Mouse (Mus musculus) MEL (cell line): ENCODE measurements at regions not wholly inside any gene's neighbourhood (a gene's known extent, or its start where the extent isn't known, plus 50 kb on each side); places are given as distances from the start of the nearest gene placed in this dataset.

Experiments
- DNase-seq: peaks from one replicate; pipeline ENCODE4 v3.0.0; 2011; ENCODE audit warnings: low read depth, low spot score
- H3K27ac ChIP-seq: 2 replicates; pipeline ENCODE4 v1.5.1; 2012; ENCODE audit warnings: low read depth, mild to moderate bottlenecking, control low read depth, low read length, moderate library complexity; ENCODE audit not compliant: control insufficient read depth
- H3K27me3 ChIP-seq, 2 experiments: fragments of 150-350 bp in 1 of 2; sonication (generic) in 1 of 2; 2 replicates each; pipeline ENCODE4 v1.6.1; 2012; ENCODE audit warnings: low read length in 2 of 2, mild to moderate bottlenecking in 2 of 2, improper control_type of control experiment in 1 of 2, moderate library complexity in 1 of 2; ENCODE audit not compliant: insufficient read depth in 2 of 2, control insufficient read depth in 1 of 2
- H3K36me3 ChIP-seq, 2 experiments: 2 replicates each; pipeline ENCODE4 v1.6.1; 2012 to 2014; ENCODE audit warnings: low read length in 2 of 2, improper control_type of control experiment in 1 of 2, inconsistent platforms in 1 of 2, mild to moderate bottlenecking in 1 of 2; ENCODE audit not compliant: insufficient read depth in 2 of 2, control insufficient read depth in 1 of 2
- H3K4me1 ChIP-seq, 2 experiments: fragments of 150-350 bp in 1 of 2; sonication (generic) in 1 of 2; 2 replicates each; pipeline ENCODE4 v1.6.1; 2012; ENCODE audit warnings: low read length in 2 of 2, improper control_type of control experiment in 1 of 2, mild to moderate bottlenecking in 1 of 2; ENCODE audit not compliant: insufficient read depth in 2 of 2, control insufficient read depth in 1 of 2
- H3K4me3 ChIP-seq, 2 experiments: fragments of 150-350 bp in 1 of 2; sonication (generic) in 1 of 2; 2 replicates each; pipeline ENCODE4 v1.5.1; 2012; ENCODE audit warnings: low read depth in 2 of 2, low read length in 2 of 2, mild to moderate bottlenecking in 2 of 2, moderate library complexity in 2 of 2, control low read depth in 1 of 2, improper control_type of control experiment in 1 of 2; ENCODE audit not compliant: control insufficient read depth in 1 of 2, insufficient read depth in 1 of 2
- H3K79me2 ChIP-seq: 2 replicates; pipeline ENCODE4 v1.6.1; 2012; ENCODE audit warnings: mild to moderate bottlenecking, low read length, moderate library complexity; ENCODE audit not compliant: control insufficient read depth, poor library complexity, insufficient read depth
- H3K9ac ChIP-seq: 2 replicates; pipeline ENCODE4 v1.6.1; 2012; ENCODE audit warnings: low read depth, mild to moderate bottlenecking, control low read depth, low read length, moderate library complexity; ENCODE audit not compliant: control insufficient read depth, poor library complexity, severe bottlenecking
- H3K9me3 ChIP-seq: fragments of 150-350 bp; sonication (generic); replicated peaks from 2 replicates; pipeline ENCODE4 v1.6.1; 2012; ENCODE audit warnings: mild to moderate bottlenecking, low read length, improper control_type of control experiment, moderate library complexity; ENCODE audit not compliant: insufficient read depth
- CHD1 ChIP-seq: IDR thresholded peaks from 2 replicates; pipeline ENCODE4 v1.6.1; 2012; ENCODE audit warnings: low read depth, mild to moderate bottlenecking, inconsistent platforms, low read length, improper control_type of control experiment
- CHD2 ChIP-seq: IDR thresholded peaks from 2 replicates; pipeline ENCODE4 v1.6.1; 2011; ENCODE audit warnings: low read length, improper control_type of control experiment
- CTCF ChIP-seq, 3 experiments: IDR thresholded peaks in 2 of 3; conservative IDR thresholded peaks in 1 of 3; 2 replicates each; pipeline ENCODE4 v1.5.1; 2011 to 2012; ENCODE audit warnings: low read length in 3 of 3, low read depth in 2 of 3, mild to moderate bottlenecking in 2 of 3, improper control_type of control experiment in 1 of 3, inconsistent platforms in 1 of 3, mixed read lengths in 1 of 3, moderate library complexity in 1 of 3; ENCODE audit not compliant: control insufficient read depth in 1 of 3, insufficient read depth in 1 of 3, poor library complexity in 1 of 3, severe bottlenecking in 1 of 3
- E2F4 ChIP-seq: IDR thresholded peaks from 2 replicates; pipeline ENCODE4 v1.6.1; 2011; ENCODE audit warnings: low read depth, low read length, improper control_type of control experiment, borderline replicate concordance
- ELF1 ChIP-seq: IDR thresholded peaks from 2 replicates; pipeline ENCODE4 v1.6.1; 2014; ENCODE audit warnings: low read depth, mild to moderate bottlenecking, inconsistent platforms, low read length, improper control_type of control experiment, moderate library complexity
- EP300 ChIP-seq, 2 experiments: IDR thresholded peaks; 2 replicates each; pipeline ENCODE4 v1.6.1; 2011; ENCODE audit warnings: improper control_type of control experiment in 2 of 2, low read length in 2 of 2, low read depth in 1 of 2, mild to moderate bottlenecking in 1 of 2
- GATA1 ChIP-seq: IDR thresholded peaks from 2 replicates; pipeline ENCODE4 v1.6.1; 2011; ENCODE audit warnings: low read depth, low read length, improper control_type of control experiment
- HCFC1 ChIP-seq: IDR thresholded peaks from 2 replicates; pipeline ENCODE4 v1.6.1; 2012; ENCODE audit warnings: low read depth, mild to moderate bottlenecking, inconsistent platforms, low read length, improper control_type of control experiment, moderate library complexity
- JUND ChIP-seq: IDR thresholded peaks from 2 replicates; pipeline ENCODE4 v1.6.1; 2011; ENCODE audit warnings: low read depth, mild to moderate bottlenecking, improper control_type of control experiment, low read length
- KAT2A ChIP-seq: conservative IDR thresholded peaks from 2 replicates; pipeline ENCODE4 v1.6.1; 2012; ENCODE audit warnings: low read depth, low read length, improper control_type of control experiment, inconsistent platforms
- MAFK ChIP-seq: IDR thresholded peaks from 2 replicates; pipeline ENCODE4 v1.6.1; 2011; ENCODE audit warnings: low read depth, mild to moderate bottlenecking, low read length, improper control_type of control experiment, borderline replicate concordance
- MAX ChIP-seq: IDR thresholded peaks from 2 replicates; pipeline ENCODE4 v1.6.1; 2011; ENCODE audit warnings: low read length, improper control_type of control experiment
- MEF2A ChIP-seq: IDR thresholded peaks from 2 replicates; pipeline ENCODE4 v1.6.1; 2014; ENCODE audit warnings: low read depth, mild to moderate bottlenecking, inconsistent platforms, low read length, improper control_type of control experiment; ENCODE audit not compliant: poor library complexity, insufficient replicate concordance, severe bottlenecking; ENCODE audit errors: extremely low read depth
- MYB ChIP-seq: IDR thresholded peaks from 2 replicates; pipeline ENCODE4 v1.6.1; 2011; ENCODE audit warnings: mild to moderate bottlenecking, low read depth, low read length, improper control_type of control experiment
- NELFE ChIP-seq: IDR thresholded peaks from 2 replicates; pipeline ENCODE4 v1.6.1; 2011; ENCODE audit warnings: low read depth, low read length, improper control_type of control experiment
- POLR2AphosphoS2 ChIP-seq: IDR thresholded peaks from 2 replicates; pipeline ENCODE4 v1.6.1; 2011; ENCODE audit warnings: low read length, improper control_type of control experiment
- POLR2AphosphoS5 ChIP-seq: IDR thresholded peaks from 2 replicates; pipeline ENCODE4 v1.6.1; 2012; ENCODE audit warnings: low read depth, borderline replicate concordance, mild to moderate bottlenecking, inconsistent platforms, low read length, moderate library complexity, mixed read lengths
- RCOR1 ChIP-seq: IDR thresholded peaks from 2 replicates; pipeline ENCODE4 v1.6.1; 2012; ENCODE audit warnings: low read depth, mild to moderate bottlenecking, inconsistent platforms, low read length, improper control_type of control experiment
- SMC3 ChIP-seq: IDR thresholded peaks from 2 replicates; pipeline ENCODE4 v1.6.1; 2011; ENCODE audit warnings: low read depth, low read length, improper control_type of control experiment
- TAL1 ChIP-seq: IDR thresholded peaks from 2 replicates; pipeline ENCODE4 v1.6.1; 2012; ENCODE audit warnings: mild to moderate bottlenecking, inconsistent platforms, low read length, moderate library complexity, mixed read lengths
- TCF12 ChIP-seq: IDR thresholded peaks from 2 replicates; pipeline ENCODE4 v1.6.1; 2014; ENCODE audit warnings: low read depth, mild to moderate bottlenecking, inconsistent platforms, low read length, improper control_type of control experiment, moderate library complexity
- ZKSCAN1 ChIP-seq: IDR thresholded peaks from 2 replicates; pipeline ENCODE4 v1.6.1; 2012; ENCODE audit warnings: low read depth, mild to moderate bottlenecking, inconsistent platforms, low read length, improper control_type of control experiment, moderate library complexity

DNA sequence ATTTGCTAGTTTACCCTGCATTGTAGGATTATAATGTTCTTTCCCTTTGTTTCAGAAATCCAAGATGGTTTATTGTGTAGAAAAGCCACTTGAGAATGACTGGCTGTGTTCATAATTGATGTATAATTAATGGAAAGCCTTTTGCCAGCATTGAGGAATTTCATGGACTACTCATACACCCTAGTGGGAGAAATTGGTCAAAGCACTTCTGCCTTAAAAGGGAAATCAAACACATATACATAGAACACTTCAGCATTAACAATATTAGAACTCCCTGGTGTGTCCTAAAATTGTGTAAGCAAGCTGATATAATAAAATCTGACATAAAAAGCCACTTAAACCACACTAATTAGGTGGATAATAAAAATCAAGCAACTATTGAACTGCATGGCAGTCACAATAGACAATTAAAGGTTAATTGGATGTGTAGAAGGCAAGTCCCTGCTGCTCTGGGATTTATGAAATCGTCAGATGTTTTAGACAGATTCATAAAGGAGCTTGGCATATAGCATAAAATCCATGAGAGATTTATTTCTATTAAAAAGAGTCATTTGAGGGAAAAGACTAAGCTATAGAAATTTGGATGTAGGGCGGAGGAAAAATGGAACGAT, 607.0 kb upstream of the Dpp10 start:
- Histone ChIP-seq H3K9me3 (no peaks in the 10 kb centered on the region), H3K9ac (no peak overlapping the region)
- TF ChIP-seq ZKSCAN1: no peak
- TF ChIP-seq JUND: no peak
- no peak for TF ChIP-seq CTCF (IDR thresholded peaks at IDR 0.05 in 2 of 3, conservative IDR thresholded peaks at IDR 0.05 in 1 of 3; ENCODE audit: control insufficient read depth in 1 of 3, insufficient read depth in 1 of 3, low read depth in 2 of 3, low read length in 3 of 3, poor library complexity in 1 of 3, severe bottlenecking in 1 of 3)
- TF ChIP-seq CHD1: no peak
- no peak for TF ChIP-seq KAT2A
- TF ChIP-seq EP300 (IDR thresholded peaks at IDR 0.05; ENCODE audit: low read depth in 1 of 2, low read length in 2 of 2): no peak
- no peak for TF ChIP-seq CHD2
- no peak for TF ChIP-seq MYB
- no peak for TF ChIP-seq MAFK
- no peak for TF ChIP-seq NELFE
- no peak for TF ChIP-seq TCF12
- no peak for TF ChIP-seq MEF2A
- no peak for TF ChIP-seq POLR2AphosphoS2
- TF ChIP-seq E2F4: no peak
- TF ChIP-seq RCOR1: no peak
- no peak for TF ChIP-seq ELF1
- TF ChIP-seq, all 39 proteins: peak for 0
- DNase-seq: no peak
- H3K36me3 ChIP-seq: no peaks in the 10 kb centered on the region
- no peak overlapping the region for H3K4me3 ChIP-seq
- H3K4me1 ChIP-seq: no peaks in the 10 kb centered on the region
- H3K27me3 ChIP-seq: no peaks in the 10 kb centered on the region
- H3K79me2 ChIP-seq: no peaks in the 10 kb centered on the region
- no peak overlapping the region for H3K27ac ChIP-seq

DNA sequence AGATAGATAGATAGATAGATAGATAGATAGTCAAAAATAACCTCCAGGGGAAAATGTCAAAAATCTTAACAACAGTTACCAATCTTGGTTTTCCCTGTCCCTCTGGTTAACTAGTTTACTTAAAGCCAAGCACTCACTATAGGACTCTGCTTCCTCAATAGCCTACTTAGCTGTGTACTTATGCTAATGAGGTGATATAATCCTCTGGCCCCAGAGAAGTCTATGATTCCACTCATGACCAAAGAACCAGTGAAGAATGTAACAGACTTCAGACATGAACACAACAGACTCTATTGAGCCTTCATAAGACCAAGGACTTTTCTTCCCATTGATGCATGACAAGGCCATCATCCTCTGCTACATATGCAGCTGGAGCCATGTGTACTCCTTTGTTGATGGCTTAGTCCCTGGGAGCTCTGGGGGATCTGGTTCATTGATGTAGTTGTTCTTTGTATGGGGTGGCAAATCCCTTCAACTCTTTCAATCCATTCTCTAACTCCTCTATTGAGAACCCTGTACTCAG, 589.9 kb upstream of the Dpp10 start:
- H3K4me1 ChIP-seq: no peaks in the 10 kb centered on the region
- H3K27ac ChIP-seq: no peak overlapping the region
- H3K9me3 ChIP-seq: no peaks in the 10 kb centered on the region
- no peaks in the 10 kb centered on the region for H3K27me3 ChIP-seq
- TF ChIP-seq CHD2 (no peak), TCF12 (no peak), TAL1 (no peak), HCFC1 (no peak), MAFK (no peak), ELF1 (no peak), MAX (no peak), POLR2AphosphoS5 (no peak), SMC3 (no peak), EP300 (IDR thresholded peaks at IDR 0.05; ENCODE audit: low read depth in 1 of 2, low read length in 2 of 2) (no peak), GATA1 (no peak), RCOR1 (no peak)
- H3K79me2 ChIP-seq: no peaks in the 10 kb centered on the region
- no peak for DNase-seq
- no peaks in the 10 kb centered on the region for H3K36me3 ChIP-seq
- no peak overlapping the region for H3K4me3 ChIP-seq
- no peak overlapping the region for H3K9ac ChIP-seq
